Mouse (Mus musculus): ENCODE results near the gene Fam213a.

- no peak for TF ChIP-seq GATA1 (IDR thresholded peaks at IDR 0.05; ENCODE audit: borderline replicate concordance, low read length)
- no peak for TF ChIP-seq FLI1 (IDR thresholded peaks at IDR 0.05; ENCODE audit: low read length)
Measured at GRCm38 (mm10) chr14:41029303-41029702, 15.7 kb upstream of the Fam213a start.
